ENCODE assay signal across 18 mouse cellular contexts in the genomic region with DNA sequence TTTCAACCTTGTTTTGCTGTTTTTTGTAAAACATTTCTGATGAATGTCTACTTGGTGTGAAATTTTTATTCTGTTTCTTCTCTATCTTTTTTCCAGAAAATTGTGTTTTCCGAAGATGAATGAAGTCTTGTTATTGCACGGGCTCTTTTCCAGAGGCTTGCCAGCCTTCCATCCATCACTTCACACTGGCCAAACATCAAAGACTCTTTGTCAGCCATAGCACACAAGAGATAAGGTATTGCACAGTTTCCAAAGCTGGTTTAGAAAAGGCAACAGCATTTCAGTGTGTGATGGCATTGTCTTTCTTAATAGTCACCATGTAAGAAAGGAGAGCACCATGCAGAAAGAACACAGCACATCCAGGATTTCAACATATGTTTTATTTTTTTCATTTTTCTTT.
"Had no signal": no experiment of that assay in that cellular context is flagged by ENCODE, and none has a peak within 500 bp of the region (broad histone marks: within the 10 kb centered on the region; RNA-seq: fewer than 3 reads in every experiment).

No protein-coding gene starts in this region.

- H3K4me1 ChIP-seq: limb, embryonic 12.5 days; limb, embryonic 15.5 days; neural tube, embryonic 12.5 days had no signal

- H3K4me3 ChIP-seq: limb, embryonic 12.5 days; limb, embryonic 15.5 days; neural tube, embryonic 12.5 days had no signal

- H3K9me3 ChIP-seq: limb, embryonic 12.5 days; limb, embryonic 15.5 days; neural tube, embryonic 12.5 days had no signal

- H3K36me3 ChIP-seq: limb, embryonic 12.5 days; limb, embryonic 15.5 days; neural tube, embryonic 12.5 days had no signal

- ATAC-seq: liver, postnatal 0 days had no signal

- H3K27ac ChIP-seq: limb, embryonic 12.5 days; limb, embryonic 15.5 days; liver, embryonic 14.5 days; neural tube, embryonic 12.5 days had no signal

- H3K4me2 ChIP-seq: limb, embryonic 12.5 days; limb, embryonic 15.5 days; liver, embryonic 11.5 days; midbrain, embryonic 11.5 days; neural tube, embryonic 12.5 days had no signal

- H3K27me3 ChIP-seq: limb, embryonic 12.5 days; limb, embryonic 15.5 days; neural tube, embryonic 12.5 days had no signal

- H3K9ac ChIP-seq: limb, embryonic 12.5 days; limb, embryonic 15.5 days; liver, embryonic 14.5 days; liver, postnatal 0 days; neural tube, embryonic 12.5 days had no signal

- DNase-seq: kidney, adult 9 months; kidney, postnatal 14 days; kidney, postnatal 4 days; left cerebral cortex, postnatal 4 days; liver, postnatal 0 days; lung, postnatal 14 days; lung, postnatal 4 days; midbrain, embryonic 14.5 days; retina, postnatal 1 day; right cerebral cortex, postnatal 25 days; thymus, adult 18-20 months; thymus, postnatal 36 days had no signal
